Mouse (Mus musculus) cerebellum, adult 9-11 months (tissue): ENCODE measurements around the gene Mup22.
"Not testable (repeated sequence)": the region's sequence is repeated elsewhere in the genome, so short reads cannot be mapped to it uniquely, and the experiment has no call there.

ENCODE experiments used
- DNase-seq: peaks from one replicate; pipeline ENCODE4 v3.0.0; 2022

Mup22 gene

DNA sequence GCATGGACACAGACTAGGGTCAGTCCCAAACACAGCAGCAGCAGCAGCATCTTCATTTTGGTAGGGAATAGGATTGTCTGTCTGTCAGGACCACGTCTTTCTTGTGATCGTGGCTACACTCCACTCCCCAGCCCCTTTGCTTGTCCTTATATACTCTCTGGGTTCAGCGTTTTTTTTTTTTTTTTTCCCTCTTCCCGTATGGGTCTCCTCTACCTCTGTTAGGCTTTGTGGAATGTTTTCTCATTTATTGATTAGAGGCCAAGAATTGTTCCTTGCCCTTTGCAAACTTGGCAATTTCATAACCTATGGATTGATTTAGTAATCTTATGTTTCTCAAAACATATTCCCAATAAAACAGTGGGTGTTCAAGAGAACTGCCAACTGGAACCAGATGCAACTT lies at the start of gene Mup22:
TSS of gene Mup22 (minus strand) at position 101 of the 400 bp plus-strand sequence.
- not testable (repeated sequence) for DNase-seq

DNA sequence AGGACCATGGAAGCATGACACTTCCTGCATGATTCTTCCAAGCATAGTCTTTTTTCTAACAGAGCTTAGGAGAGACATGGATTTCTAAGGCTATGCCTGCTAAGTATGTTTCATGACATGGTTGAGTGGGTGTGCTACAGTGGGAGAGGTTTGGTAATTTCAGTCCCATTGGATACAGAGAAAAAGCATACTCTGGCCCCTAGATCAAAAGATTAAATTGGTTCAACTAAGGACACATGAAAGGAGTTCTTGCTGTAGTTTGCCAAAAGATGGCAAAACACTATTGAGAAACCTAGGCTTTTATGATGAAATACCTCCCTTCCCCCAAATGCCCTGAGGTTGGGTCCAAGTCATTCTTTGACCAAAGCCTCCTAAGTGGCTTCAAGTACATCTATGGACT lies 19.6 kb upstream of the Mup22 start:
- not testable (repeated sequence) for DNase-seq
